ENCODE assay signal across 17 mouse cellular contexts in the genomic region with DNA sequence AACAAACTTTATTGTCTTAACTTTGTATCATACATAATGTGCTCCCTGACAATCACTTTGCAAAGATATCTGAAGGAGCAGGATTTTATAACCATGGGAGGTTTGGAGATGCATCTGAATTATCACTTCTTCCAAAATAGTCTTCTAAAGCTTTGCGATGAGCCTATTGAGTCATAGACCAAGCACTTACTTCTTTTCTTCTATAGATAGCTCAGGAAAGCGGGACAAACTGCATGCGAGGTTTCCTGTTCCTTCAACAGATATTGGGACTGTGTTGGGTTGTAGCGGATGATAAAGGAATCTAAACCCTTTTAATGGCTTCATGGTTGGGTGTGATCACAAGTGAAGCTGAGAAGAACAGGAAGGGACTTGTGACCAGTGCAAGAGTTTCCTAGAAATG.
"Had no signal": no experiment of that assay in that cellular context is flagged by ENCODE, and none has a peak within 500 bp of the region (broad histone marks: within the 10 kb centered on the region; RNA-seq: fewer than 3 reads in every experiment).

No protein-coding gene starts in this region.

- DNase-seq: liver, postnatal 0 days; lung, adult 2 months; lung, postnatal 14 days; lung, postnatal 36 days; right cerebral cortex, postnatal 14 days; thymus, adult 18-20 months; thymus, postnatal 25 days; thymus, postnatal 4 days had no signal

- H3K4me1 ChIP-seq: liver, embryonic 15.5 days; lung, embryonic 15.5 days; megakaryocyte, embryonic 14.5 days; midbrain, embryonic 13.5 days; midbrain, embryonic 15.5 days; neural tube, embryonic 12.5 days; stomach, embryonic 15.5 days had no signal

- H3K27ac ChIP-seq: liver, embryonic 15.5 days; lung, embryonic 15.5 days; macrophage; midbrain, embryonic 13.5 days; midbrain, embryonic 15.5 days; neural tube, embryonic 12.5 days; stomach, embryonic 15.5 days; stomach, postnatal 0 days had no signal

- H3K4me3 ChIP-seq: liver, embryonic 15.5 days; lung, embryonic 15.5 days; midbrain, embryonic 13.5 days; midbrain, embryonic 15.5 days; neural tube, embryonic 12.5 days; stomach, embryonic 15.5 days had no signal
